Mouse (Mus musculus) kidney, embryonic 16.5 days (tissue): ENCODE results near the gene Rbbp7. TPM values are rescaled to one million over a fixed set of nuclear protein-coding genes. Genes with fewer than 3 reads are reported as not detected.

Experiments
- ATAC-seq: fragments of 200-750 bp; cut with Nextera tagmentation; 2 replicates; pipeline ENCODE4 v1.8.0; 2017; ENCODE audit warnings: moderate TSS enrichment; ENCODE audit not compliant: low FRiP score, low TSS enrichment
- H3K27ac ChIP-seq: fragments of 300-500 bp; sonication (generic); 2 replicates; pipeline ENCODE4 v1.5.1; 2014; ENCODE audit warnings: low read length
- H3K27me3 ChIP-seq: fragments of 300-500 bp; sonication (generic); 2 replicates; pipeline ENCODE4 v1.6.1; 2014; ENCODE audit warnings: low read length, control low read depth, mixed read lengths; ENCODE audit not compliant: insufficient read depth
- H3K36me3 ChIP-seq: fragments of 300-500 bp; sonication (generic); 2 replicates; pipeline ENCODE4 v1.6.1; 2014; ENCODE audit warnings: low read length, control low read depth, mixed read lengths; ENCODE audit not compliant: insufficient read depth
- H3K4me1 ChIP-seq: fragments of 300-500 bp; sonication (generic); 2 replicates; pipeline ENCODE4 v1.6.1; 2014; ENCODE audit warnings: low read length, control low read depth, mixed read lengths; ENCODE audit not compliant: insufficient read depth
- H3K4me2 ChIP-seq: fragments of 300-500 bp; sonication (generic); replicated peaks from 2 replicates; pipeline ENCODE4 v1.6.1; 2014; ENCODE audit warnings: low read depth, low read length
- H3K4me3 ChIP-seq: fragments of 300-500 bp; sonication (generic); 2 replicates; pipeline ENCODE4 v1.5.1; 2014; ENCODE audit warnings: mild to moderate bottlenecking, low read length
- H3K9ac ChIP-seq: fragments of 300-500 bp; sonication (generic); replicated peaks from 2 replicates; pipeline ENCODE4 v1.6.1; 2014; ENCODE audit warnings: low read length
- H3K9me3 ChIP-seq: fragments of 300-500 bp; sonication (generic); 2 replicates; pipeline ENCODE4 v1.6.1; 2016; ENCODE audit warnings: low read length, control low read depth
- WGBS: fragments of 180-500 bp; shearing (Covaris S2); extraction: QIAGEN DNeasy Blood & Tissue Kit; methylation state at CpG from one replicate; pipeline ENCODE4 v1.1.7; 2014; 5-methylcytosine and 5-hydroxymethylcytosine counted together
- polyA plus RNA-seq: library from polyadenylated mRNA; unstranded; fragments of >200 nt; fragmentation: Nextera tagmentation; extraction: Ambion mirVana; gene quantifications from 2 replicates; pipeline ENCODE4 v1.2.1, GENCODE M21; 2015

Rbbp7 gene
- polyA plus RNA-seq, 1 experiment from 2014 or later, result 599 TPM

DNA sequence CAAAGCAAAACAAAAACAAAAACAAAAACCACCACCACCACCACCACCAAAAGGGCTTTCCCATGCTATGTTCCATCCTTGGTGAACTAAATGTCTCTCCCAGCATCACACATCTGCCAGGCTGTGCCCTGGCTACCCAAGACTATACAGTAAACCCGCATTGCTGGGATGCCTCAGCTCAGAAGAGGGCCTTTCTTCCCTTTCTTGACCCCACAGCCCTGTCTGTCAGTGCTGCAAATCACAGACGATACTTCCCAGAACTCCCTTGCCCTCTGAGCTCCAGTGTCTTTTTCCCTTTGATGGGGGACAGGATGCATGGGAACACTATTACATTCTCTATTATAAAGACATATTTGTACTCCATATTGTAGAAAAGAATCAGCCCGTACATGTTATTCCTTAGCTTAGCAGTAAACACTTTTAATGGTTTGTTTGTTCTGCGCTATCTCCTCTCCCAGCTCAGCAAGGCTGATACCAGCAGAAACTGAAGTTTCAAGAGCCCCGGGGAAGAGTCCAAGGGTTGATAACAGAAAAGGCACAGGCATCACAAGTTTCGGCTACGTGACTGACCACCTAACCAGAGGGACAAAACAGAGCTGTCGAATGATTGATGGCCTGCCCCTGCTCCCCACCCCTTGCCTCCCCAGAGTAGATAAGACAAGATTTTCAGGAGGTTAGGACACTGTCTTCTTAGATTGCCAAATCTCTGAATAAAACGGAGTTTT lies 11.3 kb upstream of the Rbbp7 start:
- ATAC-seq, result no peak
- Histone ChIP-seq H3K27me3 (peaks cover 14% of the 10 kb centered on the region), H3K9ac (no peak overlapping the region), H3K4me1 (no peaks in the 10 kb centered on the region), H3K27ac (no peak overlapping the region), H3K4me2 (no peak overlapping the region), H3K9me3 (no peaks in the 10 kb centered on the region), H3K4me3 (no peak overlapping the region), H3K36me3 (no peaks in the 10 kb centered on the region)
- WGBS, result 54% methylated on average over 9 of the region's 9 CpGs

DNA sequence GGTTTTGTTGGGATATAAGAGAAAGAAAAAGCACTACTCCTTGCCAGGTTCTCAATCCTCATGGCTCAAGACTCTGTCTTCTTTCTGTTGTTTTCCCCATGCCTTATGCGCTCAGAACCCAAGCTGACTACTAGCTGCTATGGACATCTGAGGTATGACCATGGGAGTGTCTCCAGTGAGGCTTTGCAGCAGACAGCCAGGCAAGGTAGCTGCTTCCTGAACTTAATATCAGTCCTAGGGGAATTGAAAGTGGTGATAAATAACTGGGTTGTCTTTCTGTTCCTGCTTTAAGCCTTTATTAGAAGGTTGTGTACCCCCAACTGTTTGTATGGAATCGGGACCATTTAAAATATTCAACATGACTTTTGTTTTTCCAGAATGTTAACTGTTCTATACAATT lies 7.8 kb upstream of the Rbbp7 start:
- Histone ChIP-seq H3K4me2 (no peak overlapping the region), H3K4me3 (no peak overlapping the region), H3K27me3 (peaks cover 14% of the 10 kb centered on the region), H3K9ac (no peak overlapping the region), H3K9me3 (no peaks in the 10 kb centered on the region), H3K36me3 (no peaks in the 10 kb centered on the region), H3K27ac (no peak overlapping the region), H3K4me1 (no peaks in the 10 kb centered on the region)
- 93% methylated on average over 2 of the region's 2 CpGs for WGBS
- ATAC-seq, result no peak

DNA sequence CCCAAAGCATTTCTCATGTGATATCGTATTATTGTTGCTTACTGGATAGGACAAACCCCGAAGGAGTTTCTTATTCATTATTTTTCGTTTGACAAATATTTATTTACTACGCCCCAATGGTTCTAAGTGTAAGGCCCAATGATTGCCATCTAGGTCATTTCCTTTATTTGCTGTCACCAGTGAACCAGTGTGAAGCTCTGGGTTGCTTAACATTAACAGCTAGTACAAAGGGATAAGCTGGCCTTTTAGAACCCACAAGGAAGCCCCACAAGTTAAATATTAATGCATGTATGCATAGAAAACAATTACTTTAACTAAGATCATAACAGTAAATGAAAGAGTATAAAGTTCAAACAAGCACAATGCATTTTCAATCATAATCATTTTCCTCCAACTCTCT lies 5.9 kb upstream of the Rbbp7 start:
- H3K4me1 ChIP-seq, result peaks cover 7% of the 10 kb centered on the region; the same call in 1 of the 2 replicates
- no peak for ATAC-seq
- 74% methylated on average over 4 of the region's 4 CpGs for WGBS

DNA sequence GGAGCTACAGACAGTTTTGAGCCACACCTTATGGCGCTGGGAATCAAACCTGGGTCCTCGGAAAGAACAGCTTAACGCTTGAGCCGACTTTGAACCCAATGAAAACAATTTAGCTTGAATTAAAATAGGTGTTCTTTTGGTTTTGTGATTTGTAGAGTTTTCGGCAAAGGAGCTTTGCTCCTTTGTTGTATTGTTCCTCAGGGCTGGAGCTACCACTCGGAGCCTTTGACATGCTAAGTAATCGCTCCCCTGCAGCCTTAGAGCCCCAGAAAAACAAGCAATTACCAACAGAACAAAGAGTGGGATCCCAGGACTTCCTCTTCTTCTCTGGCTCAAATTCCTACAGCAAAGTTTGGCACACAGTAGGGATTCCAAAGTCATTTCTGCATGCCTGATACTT lies 4.1 kb upstream of the Rbbp7 start:
- Histone ChIP-seq H3K4me2 (no peak overlapping the region), H3K9ac (no peak overlapping the region), H3K27me3 (peaks cover 7% of the 10 kb centered on the region), H3K4me1 (peaks cover 10% of the 10 kb centered on the region; the same call in 1 of the 2 replicates), H3K9me3 (no peaks in the 10 kb centered on the region), H3K27ac (no peak overlapping the region), H3K4me3 (no peak overlapping the region), H3K36me3 (no peaks in the 10 kb centered on the region)
- ATAC-seq, result no peak
- 63% methylated on average over 7 of the region's 7 CpGs for WGBS

More for the DNA sequence above, 5.9 kb upstream of the Rbbp7 start:
- Histone ChIP-seq H3K4me3 (no peak overlapping the region), H3K27ac (no peak overlapping the region), H3K9me3 (no peaks in the 10 kb centered on the region), H3K9ac (no peak overlapping the region), H3K4me2 (no peak overlapping the region), H3K36me3 (no peaks in the 10 kb centered on the region), H3K27me3 (peaks cover 7% of the 10 kb centered on the region)

DNA sequence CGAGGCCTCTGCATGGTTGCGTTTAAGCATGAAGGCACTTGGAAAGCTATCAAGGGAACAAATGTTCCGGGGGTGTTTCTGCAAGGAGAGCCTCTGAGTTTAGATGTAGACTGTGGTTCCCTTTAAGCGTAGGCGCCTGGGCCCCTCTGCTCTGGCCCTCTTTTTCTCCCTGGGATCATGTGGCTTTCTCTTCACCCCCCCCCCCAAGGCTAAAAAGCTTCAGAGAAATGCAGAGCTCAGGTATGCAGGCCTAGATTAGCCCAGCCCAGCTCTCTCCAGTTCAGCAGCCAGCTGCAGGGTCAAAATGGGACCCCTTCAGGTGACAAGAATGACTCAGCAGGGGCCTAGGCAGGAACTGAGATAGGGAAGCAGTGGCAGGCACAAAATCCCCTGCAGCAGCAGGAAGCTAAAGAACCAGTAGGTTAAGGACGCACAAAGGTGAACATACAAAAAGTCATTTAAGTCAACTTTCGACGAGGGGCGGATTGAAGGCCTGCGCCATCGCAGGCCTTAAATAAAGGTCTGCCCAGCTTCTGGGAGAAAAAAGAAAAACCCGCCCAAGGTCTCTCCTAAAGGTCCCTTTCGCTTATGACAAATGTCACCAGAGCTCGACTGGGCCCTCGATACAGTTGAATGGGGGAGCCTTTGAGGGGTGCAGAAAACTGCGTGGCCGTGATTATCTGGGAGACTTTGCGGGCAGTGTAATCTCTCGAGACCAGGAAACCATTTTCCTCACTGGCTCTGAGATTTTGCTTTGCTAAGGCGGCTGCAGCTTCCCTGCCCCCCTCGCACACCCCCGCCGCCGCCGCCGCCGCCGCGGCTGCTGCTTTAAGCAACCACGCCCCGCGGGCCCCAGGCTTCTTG lies 719 bp upstream of the Rbbp7 start:
- H3K27me3 ChIP-seq, result no peaks in the 10 kb centered on the region
- peak; percentile 36; the same call in 1 of the 2 replicates for ATAC-seq
- H3K9me3 ChIP-seq, result no peaks in the 10 kb centered on the region
- WGBS, result 31% methylated on average over 20 of the region's 32 CpGs
- H3K4me3 ChIP-seq, result peak overlapping the region; percentile 35
- peak overlapping the region; percentile 96 for H3K27ac ChIP-seq
- H3K36me3 ChIP-seq, result no peaks in the 10 kb centered on the region
- peak overlapping the region; percentile 47 for H3K4me2 ChIP-seq
- peaks cover 16% of the 10 kb centered on the region; the same call in 1 of the 2 replicates for H3K4me1 ChIP-seq
- H3K9ac ChIP-seq, result peak overlapping the region; percentile 62

DNA sequence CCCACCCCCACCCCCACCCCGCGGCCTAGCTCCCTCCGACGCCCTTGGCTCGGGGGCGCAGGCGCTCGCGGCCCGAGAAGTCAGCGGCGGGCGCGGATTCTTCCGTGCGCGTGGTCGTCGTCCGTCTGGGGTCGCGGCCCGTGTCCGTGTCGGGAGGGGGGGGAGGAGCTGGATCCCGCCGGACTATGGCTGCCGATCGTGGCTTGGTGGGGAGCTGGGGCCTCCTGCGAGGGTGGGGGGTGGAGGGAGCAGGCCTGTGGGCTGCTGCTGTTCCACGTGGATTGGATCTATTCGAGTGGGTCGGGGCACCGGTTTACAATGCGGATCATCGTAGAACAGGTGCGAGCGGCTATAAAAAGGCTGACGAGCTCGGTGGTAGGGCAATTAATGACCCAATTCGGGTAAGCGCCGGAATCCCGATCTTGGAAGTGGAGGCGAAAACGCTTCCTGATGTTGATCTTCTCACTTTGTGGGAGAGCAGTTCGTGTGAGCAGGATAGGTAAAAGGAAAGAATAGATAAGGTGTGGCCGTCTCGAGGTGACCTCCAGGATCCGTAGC lies 835 bp downstream of the Rbbp7 start:
- H3K27ac ChIP-seq, result peak overlapping the region; percentile 99
- no peak for ATAC-seq
- peaks cover 16% of the 10 kb centered on the region; the same call in 1 of the 2 replicates for H3K4me1 ChIP-seq
- H3K9ac ChIP-seq, result peak overlapping the region; percentile 85
- peak overlapping the region; percentile 54 for H3K4me2 ChIP-seq
- H3K4me3 ChIP-seq, result peak overlapping the region; percentile 70
- H3K36me3 ChIP-seq, result 0 out of 2 replicates have a peak, but pooled peaks cover 3% of the 10 kb centered on the region
- WGBS, result 19% methylated on average over 30 of the region's 50 CpGs
- no peaks in the 10 kb centered on the region for H3K9me3 ChIP-seq
- H3K27me3 ChIP-seq, result no peaks in the 10 kb centered on the region

DNA sequence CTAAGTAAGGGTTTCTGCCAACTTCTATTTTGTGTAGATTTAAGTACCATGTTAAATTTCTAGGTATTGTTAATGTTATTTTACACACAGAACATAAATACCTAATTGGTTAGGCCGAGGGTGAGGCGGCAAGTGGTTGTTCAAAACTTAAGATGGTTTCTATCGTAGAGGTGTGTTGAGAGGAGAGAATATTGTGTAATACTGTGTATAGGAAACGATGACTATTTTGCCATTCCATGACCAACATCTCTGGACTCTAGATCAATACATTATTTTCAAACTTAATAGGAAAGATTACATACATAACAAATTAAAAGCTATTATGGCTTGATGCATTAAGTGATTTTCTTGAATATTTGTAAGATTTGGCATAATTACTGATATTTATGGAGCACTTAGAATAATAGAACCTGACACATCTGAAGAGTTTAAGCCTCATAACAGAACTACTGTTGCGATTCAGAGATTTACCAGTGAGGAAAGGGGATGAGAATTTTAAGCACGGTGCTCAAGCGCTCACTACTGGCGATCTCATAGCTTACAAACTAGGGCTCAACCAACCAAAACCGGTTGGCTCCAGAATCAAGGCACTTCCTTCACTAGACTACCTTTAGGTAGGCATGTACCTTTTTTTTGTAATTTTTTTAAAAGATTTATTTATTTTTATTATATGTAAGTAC lies 1.7 kb downstream of the Rbbp7 start:
- Histone ChIP-seq H3K27ac (no peak overlapping the region; the same call in 1 of the 2 replicates), H3K4me3 (peak overlapping the region; percentile 70), H3K36me3 (0 out of 2 replicates have a peak, but pooled peaks cover 3% of the 10 kb centered on the region), H3K4me2 (peak overlapping the region; percentile 54), H3K9me3 (no peaks in the 10 kb centered on the region), H3K9ac (peak overlapping the region; percentile 85), H3K27me3 (no peaks in the 10 kb centered on the region), H3K4me1 (peaks cover 16% of the 10 kb centered on the region; the same call in 1 of the 2 replicates)
- WGBS, result 34% methylated on average over 9 of the region's 9 CpGs
- ATAC-seq, result no peak

DNA sequence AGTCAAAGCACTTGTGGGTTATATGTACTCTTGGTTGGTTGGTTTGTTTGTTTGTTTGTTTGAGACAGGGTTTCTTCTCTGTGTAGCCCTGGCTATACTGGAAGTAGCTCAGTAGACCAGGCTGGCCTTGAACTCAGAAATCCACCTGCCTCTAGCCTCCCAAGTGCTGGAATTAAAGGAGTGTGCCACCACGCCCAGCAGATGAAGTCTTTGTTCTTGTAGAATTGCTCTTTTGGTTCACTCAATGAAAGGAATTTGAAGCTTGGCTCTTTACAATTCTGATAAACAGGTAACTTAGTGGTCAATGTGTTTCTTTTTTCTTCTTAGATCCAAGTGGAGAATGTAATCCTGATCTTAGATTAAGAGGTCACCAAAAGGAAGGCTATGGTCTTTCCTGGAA lies 10.5 kb downstream of the Rbbp7 start:
- H3K9ac ChIP-seq, result no peak overlapping the region
- no peaks in the 10 kb centered on the region for H3K9me3 ChIP-seq

DNA sequence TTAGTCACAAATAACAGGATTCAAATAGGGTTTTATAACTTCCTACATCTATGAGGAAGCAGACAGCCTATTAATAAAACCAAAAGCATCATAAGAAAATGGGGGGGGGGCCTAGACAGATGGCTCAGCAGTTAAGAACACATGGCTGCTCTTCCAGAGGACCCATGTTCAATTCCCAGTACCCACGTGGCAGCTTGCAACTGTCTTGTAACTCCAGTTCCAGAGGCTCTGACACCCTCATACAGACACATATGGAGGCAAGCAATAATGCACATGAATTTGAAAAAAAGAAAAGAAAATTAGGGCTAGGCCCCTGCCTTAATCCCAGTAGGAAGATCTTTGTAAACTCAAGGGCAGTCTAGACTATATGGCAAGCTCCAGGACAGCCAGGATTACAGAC lies 28.2 kb downstream of the Rbbp7 start:
- ATAC-seq, result no peak
- Histone ChIP-seq H3K4me2 (no peak overlapping the region), H3K9me3 (no peaks in the 10 kb centered on the region), H3K4me3 (no peak overlapping the region), H3K27me3 (peaks cover 2% of the 10 kb centered on the region; the same call in 1 of the 2 replicates), H3K27ac (no peak overlapping the region), H3K36me3 (0 out of 2 replicates have a peak, but pooled peaks cover 3% of the 10 kb centered on the region), H3K9ac (no peak overlapping the region), H3K4me1 (no peaks in the 10 kb centered on the region)
- WGBS, result 80% methylated on average over 1 of the region's 1 CpGs

More for the DNA sequence above, 10.5 kb downstream of the Rbbp7 start:
- Histone ChIP-seq H3K36me3 (peaks cover 20% of the 10 kb centered on the region; the same call in 1 of the 2 replicates), H3K27ac (no peak overlapping the region), H3K4me1 (no peaks in the 10 kb centered on the region), H3K4me2 (no peak overlapping the region), H3K27me3 (peaks cover 7% of the 10 kb centered on the region; the same call in 1 of the 2 replicates), H3K4me3 (no peak overlapping the region)
- WGBS, result 63% methylated on average over 1 of the region's 1 CpGs
- no peak for ATAC-seq
